Mouse (Mus musculus): Measurements from ENCODE around the gene Kcnq5. TPM values are rescaled to one million over a fixed set of nuclear protein-coding genes. Genes with fewer than 3 reads are reported as not detected.

The Kcnq5 gene
- 0.72 and 0.85 TPM in 2 replicates for polyA plus RNA-seq (2016; fragmentation: Nextera tagmentation; extraction: Ambion mirVana)

DNA sequence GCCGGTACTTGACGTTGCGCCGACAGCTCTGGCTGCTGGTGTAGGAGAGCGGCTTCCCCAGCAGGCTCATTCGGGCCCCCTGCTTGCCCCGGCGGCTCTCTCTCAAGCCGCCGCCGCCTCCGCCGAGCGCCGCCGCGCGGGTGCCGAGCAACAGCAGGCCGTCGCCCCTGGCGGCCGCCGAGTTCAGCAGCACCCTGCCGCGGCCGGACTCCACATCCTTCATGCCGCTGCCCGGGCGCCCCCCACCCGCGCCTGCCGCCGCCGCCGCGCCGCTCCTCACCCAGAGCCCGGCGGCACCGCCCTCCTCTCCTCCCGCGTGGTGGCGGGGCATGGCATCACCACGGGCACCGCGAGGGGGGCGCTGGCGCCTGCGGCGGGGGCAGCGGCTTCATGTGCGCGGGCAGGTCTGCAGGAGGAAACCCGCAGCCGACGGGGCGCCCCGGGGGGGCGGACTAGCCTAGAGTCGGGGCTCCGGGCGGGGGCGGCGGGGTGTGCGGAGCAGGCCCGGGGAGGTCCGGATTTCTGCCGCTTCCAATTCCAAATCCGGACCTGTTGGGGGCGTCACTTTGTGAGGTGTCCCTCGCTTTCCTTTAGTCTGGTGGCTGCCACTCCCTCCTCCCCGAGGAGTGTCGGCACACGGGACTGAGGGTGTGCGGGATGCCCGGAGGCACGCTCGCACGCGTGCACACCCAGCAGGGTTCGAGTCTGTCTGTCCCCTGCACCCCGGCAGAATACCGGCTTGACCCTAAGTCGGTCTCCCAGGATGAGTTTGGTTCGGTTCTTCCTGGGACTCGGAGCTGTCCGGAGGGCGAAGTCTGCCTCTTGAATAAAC, at the start of gene Kcnq5:
TSS of gene Kcnq5 (minus strand) at position 692 of the 832 bp plus-strand sequence.
- DNase-seq (ENCODE audit: low spot score), result peak; percentile 71
- Histone ChIP-seq H3K36me3 (no peaks in the 10 kb centered on the region), H3K4me3 (peak within 1 kb of the TSS; percentile 80), H3K27me3 (ENCODE audit: insufficient read depth, poor library complexity, severe bottlenecking) (peaks cover 33% of the 10 kb centered on the region), H3K9me3 (no peaks in the 10 kb centered on the region), H3K27ac (peak within 1 kb of the TSS; percentile 83), H3K4me1 (replicated peaks) (peaks cover 18% of the 10 kb centered on the region)
- WGBS, result under 1% methylated on average over 89 of the region's 89 CpGs

DNA sequence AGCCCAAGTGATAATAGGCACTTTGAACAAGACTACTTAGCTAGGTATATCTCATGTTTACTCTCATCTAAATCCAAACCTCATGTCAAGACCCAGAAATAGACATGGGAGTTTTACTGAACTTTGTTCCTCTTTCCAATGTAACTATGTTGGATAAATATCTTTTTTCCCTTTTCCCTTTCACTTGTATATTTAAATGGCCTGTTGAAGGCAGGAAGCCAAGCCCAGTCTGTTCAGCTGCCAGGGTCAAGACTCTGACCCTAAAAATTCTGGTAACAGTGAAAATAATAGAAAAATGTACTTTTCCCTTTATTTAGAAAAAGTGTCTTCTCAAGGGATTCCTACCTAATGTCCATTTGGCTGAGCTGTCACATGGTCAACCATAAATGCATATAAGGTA, 18.0 kb upstream of the Kcnq5 start:
- Histone ChIP-seq H3K36me3 (no peaks in the 10 kb centered on the region), H3K9me3 (no peaks in the 10 kb centered on the region), H3K27me3 (ENCODE audit: insufficient read depth, poor library complexity, severe bottlenecking) (no peaks in the 10 kb centered on the region), H3K27ac (no peak overlapping the region), H3K4me1 (replicated peaks) (no peaks in the 10 kb centered on the region), H3K4me3 (no peak overlapping the region)
- DNase-seq (ENCODE audit: low spot score), result no peak

DNA sequence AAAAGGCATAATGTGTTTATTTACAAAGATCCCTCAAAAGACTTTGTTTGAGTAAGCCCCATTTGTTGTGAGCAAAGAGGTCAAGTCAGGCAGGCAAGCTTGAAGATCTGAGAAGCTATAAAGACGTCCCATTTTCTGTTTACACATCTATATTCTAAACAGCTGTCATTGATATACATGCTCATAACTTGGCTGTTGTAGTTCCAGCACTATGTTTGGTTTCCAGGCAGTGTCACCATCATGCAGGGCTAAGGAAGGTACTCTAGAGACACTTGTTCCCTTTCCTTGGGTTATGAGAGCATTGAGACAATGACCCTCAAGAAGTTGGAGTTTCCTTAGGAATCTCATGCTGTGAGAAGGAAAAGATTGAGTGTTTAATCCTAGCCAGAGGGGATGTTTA, 17.6 kb upstream of the Kcnq5 start:
- H3K36me3 ChIP-seq, result no peaks in the 10 kb centered on the region
- DNase-seq (ENCODE audit: low spot score), result no peak
- H3K4me1 ChIP-seq (replicated peaks), result no peaks in the 10 kb centered on the region
- H3K4me3 ChIP-seq, result no peak overlapping the region
- no peak overlapping the region for H3K27ac ChIP-seq
- H3K9me3 ChIP-seq, result no peaks in the 10 kb centered on the region
- WGBS, result 75% methylated on average over 1 of the region's 1 CpGs
- H3K27me3 ChIP-seq (ENCODE audit: insufficient read depth, poor library complexity, severe bottlenecking), result no peaks in the 10 kb centered on the region

DNA sequence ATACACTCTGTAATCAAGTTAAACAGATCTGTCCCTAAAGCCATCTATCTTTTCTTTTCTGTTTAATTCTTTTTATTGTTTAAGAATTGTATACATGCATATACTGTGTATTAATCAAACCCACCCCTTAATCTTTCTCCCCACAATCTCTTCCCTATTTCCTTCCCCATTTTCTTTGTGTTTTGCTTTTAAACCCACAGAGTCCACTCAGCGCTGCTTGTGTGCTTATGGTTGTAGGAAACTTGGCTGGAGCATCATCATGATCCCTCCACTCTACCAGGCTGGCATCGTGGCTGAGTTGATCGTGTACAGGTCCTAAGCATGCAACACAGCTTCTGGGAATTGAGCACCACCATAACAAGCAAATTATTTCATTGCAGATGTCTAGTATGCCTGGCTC, 12.3 kb upstream of the Kcnq5 start:
- no peak overlapping the region for H3K27ac ChIP-seq
- no peaks in the 10 kb centered on the region for H3K9me3 ChIP-seq
- H3K36me3 ChIP-seq, result no peaks in the 10 kb centered on the region
- no peaks in the 10 kb centered on the region for H3K27me3 ChIP-seq (ENCODE audit: insufficient read depth, poor library complexity, severe bottlenecking)
- 90% methylated on average over 3 of the region's 3 CpGs for WGBS
- H3K4me1 ChIP-seq (replicated peaks), result no peaks in the 10 kb centered on the region
- H3K4me3 ChIP-seq, result no peak overlapping the region
- DNase-seq (ENCODE audit: low spot score), result no peak

DNA sequence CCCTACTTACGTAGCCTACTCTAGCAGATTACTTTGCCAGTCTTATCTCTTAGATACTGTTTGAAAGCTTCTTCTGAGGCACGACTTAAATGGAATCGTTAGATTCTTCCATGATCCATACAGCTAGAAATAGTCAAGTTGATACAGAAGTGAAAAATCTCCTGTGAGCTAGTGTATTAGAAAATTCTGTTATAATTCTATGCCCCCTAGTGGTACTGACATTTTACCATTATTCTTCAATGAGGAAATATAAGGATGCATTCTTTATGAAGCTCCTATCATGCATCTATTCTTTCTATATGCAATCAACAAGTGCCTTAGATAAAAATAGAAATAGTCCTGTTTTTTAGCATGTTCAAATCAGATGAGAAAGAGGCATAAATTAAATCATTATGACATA, 5.4 kb upstream of the Kcnq5 start:
- H3K4me1 ChIP-seq (replicated peaks), result peaks cover 3% of the 10 kb centered on the region
- H3K9me3 ChIP-seq, result no peaks in the 10 kb centered on the region
- no peaks in the 10 kb centered on the region for H3K36me3 ChIP-seq
- H3K27ac ChIP-seq, result no peak overlapping the region
- no peak for DNase-seq (ENCODE audit: low spot score)
- no peak overlapping the region for H3K4me3 ChIP-seq
- H3K27me3 ChIP-seq (ENCODE audit: insufficient read depth, poor library complexity, severe bottlenecking), result peaks cover 19% of the 10 kb centered on the region
- 94% methylated on average over 3 of the region's 3 CpGs for WGBS

DNA sequence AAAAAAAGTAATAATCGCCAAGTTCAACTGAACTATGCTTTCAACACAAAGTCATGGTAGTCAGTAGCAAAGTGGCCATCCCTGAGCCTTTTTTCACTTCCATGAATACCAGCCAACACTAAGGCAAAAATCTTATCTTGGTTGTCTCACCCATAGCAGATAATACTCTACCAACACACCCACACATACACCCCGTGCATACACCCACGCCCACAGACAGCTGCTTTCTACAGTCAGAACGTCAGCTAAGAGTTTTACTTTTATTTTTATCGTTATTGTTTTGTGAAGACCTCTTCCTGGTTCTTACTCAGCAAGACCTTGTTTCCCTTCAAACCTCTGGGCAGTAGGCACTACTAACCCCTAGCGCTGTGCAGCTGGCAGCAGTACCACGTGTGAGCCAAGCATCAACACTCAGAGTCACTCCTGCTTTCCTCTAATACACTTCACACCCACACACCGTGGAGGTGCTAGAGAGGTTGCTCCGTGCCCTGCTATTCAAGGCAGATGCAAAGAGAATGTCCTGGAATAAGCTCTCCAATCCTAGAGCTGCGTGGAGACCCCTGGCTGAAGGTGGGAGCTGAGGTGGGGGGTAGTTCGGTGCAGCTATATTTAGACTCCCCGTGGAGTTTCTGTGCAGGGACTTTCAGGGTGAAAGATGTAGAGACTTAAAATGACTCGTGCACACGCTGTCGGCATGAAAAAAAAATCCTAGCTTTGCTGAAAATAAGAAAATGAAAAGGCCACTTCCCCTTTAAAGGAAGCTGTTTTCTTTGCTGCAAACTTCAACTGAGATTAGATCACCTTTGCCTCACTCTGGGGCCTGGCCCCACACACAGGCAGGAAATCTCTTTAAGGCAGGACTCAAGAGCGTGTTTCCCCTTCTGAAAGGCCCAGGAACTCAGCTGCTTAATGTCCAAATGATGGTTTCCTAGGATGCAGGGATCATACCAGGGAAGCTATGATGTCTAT, 1.4 kb upstream of the Kcnq5 start:
- no peaks in the 10 kb centered on the region for H3K9me3 ChIP-seq
- WGBS, result 59% methylated on average over 16 of the region's 16 CpGs
- no peaks in the 10 kb centered on the region for H3K36me3 ChIP-seq
- no peak overlapping the region for H3K27ac ChIP-seq
- H3K4me3 ChIP-seq, result no peak overlapping the region
- peaks cover 18% of the 10 kb centered on the region for H3K4me1 ChIP-seq (replicated peaks)
- no peak for DNase-seq (ENCODE audit: low spot score)
- peaks cover 33% of the 10 kb centered on the region for H3K27me3 ChIP-seq (ENCODE audit: insufficient read depth, poor library complexity, severe bottlenecking)

DNA sequence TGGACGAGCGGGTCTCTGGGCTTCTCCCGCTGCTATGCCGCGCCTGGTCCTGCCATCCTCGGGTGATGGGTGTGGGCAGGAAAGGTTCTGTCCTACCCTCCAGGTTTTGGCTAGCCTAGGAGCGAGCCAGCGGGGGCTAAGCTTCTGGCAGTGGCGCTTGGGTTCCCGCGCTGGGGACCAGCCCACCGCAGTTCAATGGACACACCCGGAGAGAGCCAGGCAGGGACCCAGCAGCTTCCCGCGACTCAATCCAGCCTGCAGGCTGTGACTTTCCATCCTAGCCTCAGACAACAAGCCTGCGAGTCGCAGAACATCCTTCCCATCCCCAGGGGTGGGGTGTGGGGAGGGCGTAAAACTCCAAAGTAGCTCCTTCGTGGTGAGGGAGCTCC, 335 bp upstream of the Kcnq5 start:
- H3K4me1 ChIP-seq (replicated peaks), result peaks cover 18% of the 10 kb centered on the region
- peak; percentile 51 for DNase-seq (ENCODE audit: low spot score)
- H3K36me3 ChIP-seq, result no peaks in the 10 kb centered on the region
- H3K9me3 ChIP-seq, result no peaks in the 10 kb centered on the region
- peaks cover 33% of the 10 kb centered on the region for H3K27me3 ChIP-seq (ENCODE audit: insufficient read depth, poor library complexity, severe bottlenecking)
- peak overlapping the region; percentile 83 for H3K27ac ChIP-seq
- H3K4me3 ChIP-seq, result peak overlapping the region; percentile 80
- WGBS, result 1% methylated on average over 19 of the region's 19 CpGs

DNA sequence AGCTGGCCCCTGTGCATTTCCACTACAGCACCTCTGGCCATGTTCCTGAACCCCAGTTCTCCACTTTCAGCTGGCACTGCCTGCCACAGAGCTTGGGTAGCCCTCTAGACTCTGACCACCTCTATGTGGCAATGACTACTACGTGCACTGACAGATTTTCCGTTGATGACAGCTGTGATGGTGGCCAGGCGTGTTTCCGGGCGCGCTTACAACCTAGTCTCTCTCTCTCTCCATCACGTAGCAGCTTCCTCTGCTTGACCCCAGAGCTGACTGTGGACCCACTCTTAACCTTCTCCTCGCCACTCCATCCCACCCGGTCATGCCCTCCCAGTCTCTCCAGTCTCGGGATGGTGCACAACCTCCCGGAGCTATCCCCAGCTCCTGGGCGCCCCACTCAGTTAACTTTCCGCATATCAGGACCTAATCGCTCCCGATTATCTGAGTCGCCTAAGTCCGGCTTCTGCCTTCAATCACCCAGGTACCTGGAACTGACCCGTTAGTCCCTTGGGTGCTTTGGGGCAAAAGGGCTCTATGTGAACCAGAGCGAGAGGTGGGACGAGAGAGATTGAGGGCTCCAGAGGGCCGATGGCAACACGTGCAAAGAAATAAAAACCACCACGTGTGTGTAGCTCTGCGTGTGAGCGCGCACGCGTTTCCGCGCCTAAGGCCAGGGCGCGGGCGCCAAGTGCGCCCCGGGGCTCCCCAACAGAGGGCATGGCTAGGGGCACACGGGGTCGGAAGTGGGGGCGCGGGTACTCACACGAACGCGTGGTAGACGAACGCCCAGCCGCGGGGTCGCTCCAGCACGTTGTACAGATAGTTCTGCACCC, 1.1 kb downstream of the Kcnq5 start:
- H3K27ac ChIP-seq, result peak overlapping the region; percentile 83
- H3K27me3 ChIP-seq (ENCODE audit: insufficient read depth, poor library complexity, severe bottlenecking), result peaks cover 33% of the 10 kb centered on the region
- peak overlapping the region; percentile 80 for H3K4me3 ChIP-seq
- 1% methylated on average over 48 of the region's 48 CpGs for WGBS
- no peaks in the 10 kb centered on the region for H3K36me3 ChIP-seq
- DNase-seq (ENCODE audit: low spot score), result peak; percentile 61
- peaks cover 18% of the 10 kb centered on the region for H3K4me1 ChIP-seq (replicated peaks)
- H3K9me3 ChIP-seq, result no peaks in the 10 kb centered on the region

DNA sequence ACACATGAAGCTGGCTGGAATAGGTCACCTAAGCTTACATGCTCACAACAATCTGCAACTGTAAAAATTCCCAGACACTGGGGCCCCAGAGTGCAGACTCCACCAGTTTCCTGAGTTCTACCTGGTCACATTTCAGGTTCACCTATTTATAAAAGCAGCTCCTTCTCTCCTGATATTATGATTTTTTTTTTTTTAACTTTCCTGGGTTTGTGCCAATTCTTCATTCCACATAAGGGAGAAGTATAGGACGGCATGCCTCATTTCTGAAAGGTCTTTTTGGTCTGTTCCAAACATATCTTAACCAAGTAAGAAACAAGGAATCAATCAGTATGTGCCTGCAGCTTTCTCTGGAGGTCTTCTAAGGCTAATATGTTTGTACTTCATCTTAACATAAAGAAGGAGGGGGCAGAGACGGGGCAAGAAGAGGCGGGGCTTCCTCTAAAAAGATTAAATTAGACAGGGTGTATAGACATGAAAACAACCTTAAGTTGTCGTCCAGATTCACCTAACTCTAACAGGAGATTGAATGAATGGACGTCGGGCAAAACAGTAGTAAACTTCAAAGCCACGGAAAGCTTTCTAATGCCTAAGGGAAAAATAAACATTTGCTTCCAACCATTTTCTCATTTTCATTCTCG, 2.0 kb downstream of the Kcnq5 start:
- H3K36me3 ChIP-seq, result no peaks in the 10 kb centered on the region
- DNase-seq (ENCODE audit: low spot score), result no peak
- no peaks in the 10 kb centered on the region for H3K9me3 ChIP-seq
- H3K4me1 ChIP-seq (replicated peaks), result peaks cover 18% of the 10 kb centered on the region
- H3K4me3 ChIP-seq, result peak overlapping the region; percentile 80
- 43% methylated on average over 8 of the region's 8 CpGs for WGBS
- peaks cover 33% of the 10 kb centered on the region for H3K27me3 ChIP-seq (ENCODE audit: insufficient read depth, poor library complexity, severe bottlenecking)
- H3K27ac ChIP-seq, result no peak overlapping the region

DNA sequence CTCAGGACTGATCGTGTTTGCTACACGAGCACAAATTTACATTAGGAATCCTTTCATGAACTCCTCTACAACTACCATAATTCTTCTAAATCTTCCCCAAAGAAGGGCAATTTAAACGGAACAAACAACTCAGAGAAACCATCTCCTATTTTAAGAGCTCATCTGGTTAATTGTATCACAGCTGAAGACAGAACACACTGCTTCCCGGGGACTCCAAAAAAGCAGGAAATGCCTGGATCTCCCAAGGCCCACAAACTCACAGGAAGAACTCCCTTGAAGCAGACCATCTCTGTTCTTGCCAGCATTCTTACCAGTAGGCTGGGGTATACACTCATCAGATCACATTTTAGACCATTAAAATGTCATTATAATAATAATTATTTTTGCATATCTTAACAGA, 3.7 kb downstream of the Kcnq5 start:
- Histone ChIP-seq H3K4me3 (no peak overlapping the region), H3K36me3 (no peaks in the 10 kb centered on the region), H3K9me3 (no peaks in the 10 kb centered on the region), H3K27me3 (ENCODE audit: insufficient read depth, poor library complexity, severe bottlenecking) (peaks cover 23% of the 10 kb centered on the region), H3K4me1 (replicated peaks) (peaks cover 18% of the 10 kb centered on the region), H3K27ac (no peak overlapping the region)
- 75% methylated on average over 4 of the region's 4 CpGs for WGBS
- DNase-seq (ENCODE audit: low spot score), result no peak

DNA sequence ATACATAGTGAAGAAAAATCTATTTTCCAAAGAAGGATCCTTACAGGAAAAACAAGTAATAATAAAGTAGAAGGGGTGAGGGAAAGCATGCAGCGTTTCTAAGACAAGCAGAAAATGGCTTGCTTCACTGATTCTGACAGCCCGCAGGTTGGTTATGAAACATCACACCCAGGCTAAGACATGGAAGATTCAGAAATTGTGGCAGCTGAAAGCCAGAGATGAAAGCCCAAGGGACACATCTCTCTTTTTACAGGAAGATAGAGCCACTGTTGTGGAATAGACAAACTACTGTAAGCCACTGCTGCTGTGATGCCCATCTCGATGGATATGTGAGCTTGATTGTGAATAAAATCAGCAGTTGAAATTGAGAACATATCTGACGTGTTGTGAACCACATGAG, 20.9 kb downstream of the Kcnq5 start:
- no peak for DNase-seq (ENCODE audit: low spot score)
- Histone ChIP-seq H3K27ac (no peak overlapping the region), H3K36me3 (no peaks in the 10 kb centered on the region), H3K4me3 (no peak overlapping the region), H3K27me3 (ENCODE audit: insufficient read depth, poor library complexity, severe bottlenecking) (no peaks in the 10 kb centered on the region), H3K4me1 (replicated peaks) (no peaks in the 10 kb centered on the region), H3K9me3 (no peaks in the 10 kb centered on the region)
- WGBS, result 88% methylated on average over 4 of the region's 4 CpGs

DNA sequence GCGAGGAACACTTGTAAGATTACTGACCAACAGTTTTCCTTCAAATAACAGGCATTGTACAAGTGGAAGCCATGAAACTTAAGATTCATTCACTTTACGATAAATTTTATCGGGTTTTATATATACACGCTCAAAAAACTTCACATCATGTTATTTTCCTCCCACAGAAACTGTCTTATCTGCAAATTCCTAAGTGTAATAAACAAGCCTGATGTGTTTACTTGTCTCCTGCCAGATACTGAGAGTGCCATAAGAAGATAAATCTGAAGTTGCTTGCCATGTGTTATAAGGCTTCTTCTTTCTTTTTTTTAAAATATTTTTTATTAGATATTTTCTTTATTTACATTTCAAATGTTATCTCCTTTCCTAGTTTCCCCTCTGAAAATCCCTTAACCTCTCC, 34.6 kb downstream of the Kcnq5 start:
- Histone ChIP-seq H3K27ac (no peak overlapping the region), H3K9me3 (no peaks in the 10 kb centered on the region), H3K4me3 (no peak overlapping the region), H3K27me3 (ENCODE audit: insufficient read depth, poor library complexity, severe bottlenecking) (no peaks in the 10 kb centered on the region), H3K4me1 (replicated peaks) (no peaks in the 10 kb centered on the region), H3K36me3 (no peaks in the 10 kb centered on the region)
- WGBS, result 98% methylated on average over 4 of the region's 4 CpGs
- DNase-seq (ENCODE audit: low spot score), result no peak

Data from hindbrain, embryonic 10.5 days (tissue).